Mouse (Mus musculus) olfactory bulb, adult 2 months (tissue): Measurements from ENCODE around the gene Specc1l. TPM values are rescaled to one million over a fixed set of nuclear protein-coding genes. Genes with fewer than 3 reads are reported as not detected.

Source experiments
- H3K27ac ChIP-seq: fragments of 200-500 bp; 2 replicates; pipeline ENCODE4 v1.5.1; 2012; ENCODE audit warnings: low read depth, low read length; ENCODE audit not compliant: insufficient read depth
- H3K4me1 ChIP-seq: fragments of 200-500 bp; 2 replicates; pipeline ENCODE4 v1.6.1; 2012; ENCODE audit warnings: low read length; ENCODE audit not compliant: control insufficient read depth, insufficient read depth
- H3K4me3 ChIP-seq: fragments of 200-500 bp; 2 replicates; pipeline ENCODE4 v1.5.1; 2012; ENCODE audit warnings: mild to moderate bottlenecking, low read depth, low read length, moderate library complexity; ENCODE audit not compliant: insufficient read depth
- CTCF ChIP-seq: fragments of 200-500 bp; IDR thresholded peaks from 2 replicates; pipeline ENCODE4 v1.5.1; 2012; ENCODE audit warnings: low read depth, mild to moderate bottlenecking, low read length, moderate library complexity; ENCODE audit not compliant: insufficient read depth
- POLR2A ChIP-seq: fragments of 200-500 bp; IDR thresholded peaks from 2 replicates; pipeline ENCODE4 v1.6.1; 2012; ENCODE audit warnings: mild to moderate bottlenecking, low read depth, low read length, moderate library complexity; ENCODE audit not compliant: insufficient read depth
- WGBS: fragments of 180-500 bp; shearing (Covaris S2); methylation state at CpG from one replicate; pipeline ENCODE4 v1.1.7; 2018; 5-methylcytosine and 5-hydroxymethylcytosine counted together
- polyA plus RNA-seq: library from polyadenylated mRNA; stranded (reverse); fragments of >200 nt; gene quantifications from 2 replicates; pipeline ENCODE4 v1.2.4, GENCODE M21; 2012; ENCODE audit warnings: low replicate concordance; ENCODE audit not compliant: missing spikeins, insufficient read depth, insufficient read length

Gene Specc1l
- polyA plus RNA-seq: not detected in 2 replicates

DNA sequence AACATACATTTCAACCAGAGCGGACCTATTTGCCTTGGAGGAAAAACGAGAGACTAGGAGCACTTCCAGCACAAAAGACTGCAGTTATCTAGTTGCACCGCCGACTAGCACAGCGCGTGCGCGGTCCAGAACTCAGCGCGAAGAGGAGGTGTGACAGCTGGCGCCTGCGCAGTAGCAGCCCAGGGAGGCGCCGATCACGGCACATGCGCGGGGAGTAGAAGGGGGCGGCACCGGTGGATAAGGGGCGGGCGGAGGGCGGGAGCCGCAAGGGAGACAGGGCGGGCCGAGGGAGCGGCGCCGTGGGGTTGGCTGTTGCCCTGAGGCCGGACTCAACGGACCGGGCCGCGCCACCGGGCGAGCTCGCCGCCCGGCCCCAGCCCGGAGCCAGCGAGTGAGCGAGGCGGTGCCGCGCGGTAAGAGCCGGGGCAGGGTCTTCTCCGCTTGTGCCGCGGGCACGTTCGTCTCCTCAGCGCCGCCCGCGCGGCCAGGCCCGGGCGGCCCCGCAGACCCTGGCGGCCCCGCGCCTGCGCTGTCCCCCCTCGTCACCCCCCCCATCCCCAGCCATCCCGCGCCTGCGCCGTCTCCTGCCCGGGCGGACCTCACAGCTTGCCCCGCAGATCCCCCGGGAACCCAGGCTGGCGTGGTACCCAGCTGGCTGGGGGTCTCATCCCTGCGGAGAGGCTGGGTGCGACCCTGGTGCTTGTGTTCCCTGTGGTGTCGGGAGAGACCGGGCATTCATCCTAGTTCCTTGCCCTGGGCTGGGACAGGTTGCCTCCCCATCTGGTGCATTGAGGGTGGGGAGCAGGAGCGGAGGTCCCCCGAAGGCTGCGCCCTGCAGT, at the start of gene Specc1l:
Gene Specc1l, plus strand, starts transcription at position 267 of the 839 bp plus-strand sequence.
- Histone ChIP-seq H3K4me1 (no peaks in the 10 kb centered on the region), H3K27ac (peak within 1 kb of the TSS; percentile 99), H3K4me3 (peak within 1 kb of the TSS; percentile 95)
- TF ChIP-seq CTCF (no peak), POLR2A (peak; percentile 98)
- under 1% methylated on average over 78 of the region's 80 CpGs for WGBS

DNA sequence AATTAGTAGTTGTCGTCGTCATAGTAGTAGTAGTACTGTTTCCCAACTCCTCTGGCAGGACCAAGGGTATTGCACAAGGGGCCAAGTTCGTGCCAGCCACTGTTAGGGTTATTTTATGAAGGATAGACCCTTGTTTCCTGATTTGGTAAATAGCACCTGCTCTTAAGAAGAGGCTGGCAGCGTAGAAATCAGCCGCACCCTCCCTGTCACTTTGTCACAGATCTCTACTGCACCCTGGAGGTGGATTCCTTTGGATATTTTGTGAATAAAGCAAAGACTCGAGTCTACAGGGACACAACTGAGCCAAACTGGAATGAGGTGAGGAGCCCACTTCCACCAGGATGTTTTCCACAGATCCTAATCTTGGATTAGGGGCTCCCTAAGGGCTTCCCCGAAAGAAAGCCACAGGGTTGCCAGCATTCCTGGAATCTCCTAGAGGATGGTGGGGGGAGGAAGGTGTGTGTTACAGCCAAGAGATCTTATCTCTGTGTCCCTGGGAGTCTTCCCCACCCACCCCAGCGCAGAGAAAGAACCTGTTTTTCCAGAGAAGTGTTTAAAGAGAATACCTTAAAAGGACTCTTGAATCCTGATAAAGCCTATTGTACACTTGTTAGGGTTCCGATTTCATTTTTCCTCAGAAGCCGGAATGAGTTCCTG, 45.9 kb upstream of the Specc1l start:
- peaks cover 9% of the 10 kb centered on the region for H3K4me1 ChIP-seq
- WGBS: 72% methylated on average over 10 of the region's 10 CpGs
- TF ChIP-seq POLR2A: no peak
- no peak for TF ChIP-seq CTCF
- no peak overlapping the region for H3K27ac ChIP-seq
- no peak overlapping the region for H3K4me3 ChIP-seq

DNA sequence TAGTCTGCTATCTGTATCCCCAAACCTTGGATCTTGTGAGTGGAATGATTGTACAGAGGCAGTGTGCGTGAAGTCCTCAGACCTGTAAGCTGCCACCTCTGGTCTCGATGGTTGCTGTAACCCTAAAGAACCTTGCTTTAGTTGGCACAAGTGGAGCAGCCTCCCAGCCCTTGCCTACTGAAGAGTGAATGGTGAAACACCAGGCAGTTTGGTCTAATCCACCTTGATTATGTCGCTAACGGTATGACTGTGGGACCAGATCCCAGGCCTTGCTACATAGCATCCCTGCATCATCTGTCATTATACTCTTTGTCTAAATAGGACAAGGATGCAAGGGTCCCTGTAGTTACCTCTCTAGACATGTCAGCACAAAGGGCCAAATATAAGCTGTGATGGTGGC, 45.3 kb upstream of the Specc1l start:
- WGBS: 87% methylated on average over 4 of the region's 4 CpGs
- H3K27ac ChIP-seq: no peak overlapping the region
- peaks cover 9% of the 10 kb centered on the region for H3K4me1 ChIP-seq
- no peak overlapping the region for H3K4me3 ChIP-seq
- TF ChIP-seq CTCF (no peak), POLR2A (no peak)

DNA sequence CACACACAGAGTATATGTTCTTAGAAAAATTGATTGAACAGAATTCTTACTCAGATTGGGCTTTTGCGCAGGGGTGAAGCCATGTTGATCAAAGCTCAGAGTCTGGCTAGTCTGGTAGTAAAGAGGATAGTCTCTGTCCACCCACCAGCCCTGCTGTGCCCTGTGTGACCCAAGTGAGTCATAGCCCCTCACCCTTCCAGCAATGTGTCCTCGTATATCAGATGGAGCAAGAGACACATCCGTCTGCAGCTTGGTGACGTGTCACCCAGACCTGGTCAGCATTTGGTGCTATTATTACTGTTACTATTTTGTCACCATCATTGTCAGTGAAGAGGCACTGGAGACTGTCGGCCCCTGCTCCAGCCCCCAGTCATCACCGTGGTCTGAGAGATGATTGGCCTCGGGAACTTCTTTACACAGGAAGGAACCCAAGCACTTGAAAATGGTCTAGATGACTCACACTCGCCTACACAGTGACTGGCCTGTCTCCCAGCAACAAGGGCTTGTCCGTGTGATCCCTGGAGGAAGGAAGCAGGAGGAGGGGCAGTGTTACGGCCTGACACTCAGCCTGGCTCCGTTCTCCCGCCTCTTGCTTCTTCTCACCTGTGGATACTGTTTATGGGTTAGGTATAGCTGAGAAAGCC, 41.5 kb upstream of the Specc1l start:
- no peak for TF ChIP-seq CTCF
- no peak overlapping the region for H3K4me3 ChIP-seq
- H3K27ac ChIP-seq: peak overlapping the region; percentile 36; the same call in 1 of the 2 replicates
- 32% methylated on average over 12 of the region's 12 CpGs for WGBS
- peaks cover 16% of the 10 kb centered on the region for H3K4me1 ChIP-seq

DNA sequence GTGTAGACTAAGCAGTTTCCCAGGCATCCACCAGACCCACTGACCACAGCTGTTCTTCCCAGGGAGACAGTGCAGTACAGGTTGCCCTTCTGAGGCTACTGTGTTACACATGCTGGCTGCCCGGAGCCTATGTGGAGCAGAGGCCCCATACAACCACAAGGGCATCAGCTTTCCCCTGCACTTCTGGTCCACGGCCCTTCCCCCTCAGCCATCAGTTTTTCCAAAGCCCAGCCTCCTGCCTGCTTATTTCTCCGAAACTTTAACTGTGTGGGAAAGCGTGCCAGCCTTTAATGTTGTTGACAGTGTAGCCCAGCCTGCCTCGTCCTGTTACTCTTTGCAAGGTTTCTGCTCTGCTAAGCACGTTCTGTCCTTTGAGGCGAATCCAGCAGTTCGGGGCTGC, 38.8 kb upstream of the Specc1l start:
- Histone ChIP-seq H3K4me3 (no peak overlapping the region), H3K4me1 (peaks cover 16% of the 10 kb centered on the region), H3K27ac (no peak overlapping the region)
- 48% methylated on average over 8 of the region's 8 CpGs for WGBS
- TF ChIP-seq POLR2A: no peak
- no peak for TF ChIP-seq CTCF

DNA sequence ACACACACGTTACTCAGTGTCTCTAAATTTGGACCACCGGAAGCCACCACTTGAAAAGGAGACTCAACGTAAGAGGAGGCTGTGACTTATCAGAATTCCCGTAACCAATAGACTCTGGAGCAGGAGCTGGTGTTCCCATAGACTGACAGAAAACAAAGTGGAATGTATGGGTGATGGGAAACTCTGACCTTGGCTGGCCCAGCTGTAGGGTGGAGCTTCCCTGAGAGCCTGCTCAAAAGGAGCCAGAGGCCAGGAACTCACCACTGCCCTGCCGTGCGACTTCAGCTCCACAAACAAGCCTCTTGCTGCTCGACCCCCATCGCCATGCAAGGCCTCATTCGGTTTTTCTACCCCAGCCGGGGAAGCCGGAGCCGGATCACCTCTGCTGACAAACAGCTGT, 38.2 kb upstream of the Specc1l start:
- H3K27ac ChIP-seq: no peak overlapping the region
- no peak overlapping the region for H3K4me3 ChIP-seq
- peaks cover 16% of the 10 kb centered on the region for H3K4me1 ChIP-seq
- WGBS: 88% methylated on average over 12 of the region's 12 CpGs
- TF ChIP-seq POLR2A (no peak), CTCF (no peak)

DNA sequence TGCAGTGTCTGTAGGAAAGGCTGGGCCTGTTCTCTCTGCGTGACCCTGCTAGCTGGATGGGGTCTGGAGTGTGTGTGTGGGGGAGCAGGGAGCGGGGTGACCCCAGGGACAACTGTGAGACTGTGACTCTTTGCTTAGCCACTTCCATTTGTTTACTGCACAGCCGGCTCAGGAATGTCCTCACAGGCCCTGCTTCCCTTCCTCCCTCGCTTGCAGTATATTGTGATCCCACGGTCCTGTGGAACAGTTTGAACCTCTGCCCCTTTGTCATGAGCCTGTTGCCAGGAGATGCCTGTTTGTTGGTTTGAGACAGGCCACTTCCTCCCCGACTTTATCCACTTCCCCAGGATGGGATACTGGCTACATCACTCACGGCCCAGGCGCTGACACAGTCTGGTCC, 35.4 kb upstream of the Specc1l start:
- 89% methylated on average over 8 of the region's 8 CpGs for WGBS
- no peak for TF ChIP-seq CTCF
- TF ChIP-seq POLR2A: no peak
- no peak overlapping the region for H3K27ac ChIP-seq
- H3K4me1 ChIP-seq: peaks cover 6% of the 10 kb centered on the region; the same call in 1 of the 2 replicates
- no peak overlapping the region for H3K4me3 ChIP-seq

DNA sequence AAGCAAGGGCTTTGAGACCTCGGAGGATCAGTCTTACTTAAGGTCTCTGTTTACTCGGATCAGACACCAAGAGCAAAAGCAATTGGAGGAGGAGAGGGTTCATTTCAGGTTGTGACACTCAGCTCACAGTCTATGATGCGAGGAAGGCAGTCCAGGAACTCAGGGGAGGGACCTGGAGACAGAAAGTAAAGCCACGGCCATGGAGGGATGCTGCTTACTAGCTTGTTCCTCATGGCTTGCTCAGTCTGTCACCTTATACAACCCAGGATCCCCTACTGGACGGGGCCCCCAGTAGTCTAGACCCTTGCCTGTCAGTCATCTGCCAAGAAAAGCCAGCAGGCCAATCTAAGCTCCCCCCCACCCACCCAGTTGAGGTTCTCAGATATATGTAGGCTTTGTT, 33.0 kb upstream of the Specc1l start:
- Histone ChIP-seq H3K27ac (no peak overlapping the region), H3K4me3 (no peak overlapping the region), H3K4me1 (peaks cover 2% of the 10 kb centered on the region; the same call in 1 of the 2 replicates)
- WGBS: 94% methylated on average over 5 of the region's 5 CpGs
- TF ChIP-seq CTCF: no peak
- no peak for TF ChIP-seq POLR2A

DNA sequence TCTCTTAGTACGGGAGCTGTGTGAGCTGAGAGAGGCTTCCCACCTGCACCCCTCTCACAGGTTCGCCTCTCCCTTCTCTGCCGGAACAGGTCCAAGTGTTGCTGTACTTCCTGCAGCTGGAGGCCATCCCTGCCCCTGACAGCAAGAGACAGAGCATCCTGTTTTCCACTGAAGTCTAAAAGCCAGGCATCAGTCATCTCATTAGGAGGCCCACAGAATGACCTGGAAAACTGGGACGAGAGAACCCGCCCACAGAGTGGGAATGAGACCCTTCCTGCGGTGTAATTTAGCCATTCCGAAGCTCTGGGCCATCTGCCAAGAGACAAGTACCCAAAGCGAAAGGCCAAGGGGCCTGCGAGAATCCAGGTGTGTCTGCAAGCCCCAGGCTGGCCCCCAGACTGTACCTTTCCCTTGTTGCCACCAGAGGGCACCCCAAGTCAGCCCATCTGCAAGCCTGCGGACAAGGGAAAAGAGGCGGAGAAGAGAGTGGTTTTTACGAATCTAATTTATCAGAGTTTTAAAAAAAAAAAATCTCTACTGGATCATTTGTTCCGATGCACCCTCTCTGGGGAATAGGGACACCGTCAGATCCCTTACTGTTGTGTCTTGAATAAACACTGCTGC, 29.6 kb upstream of the Specc1l start:
- TF ChIP-seq POLR2A (no peak), CTCF (peak; percentile 90)
- H3K4me3 ChIP-seq: no peak overlapping the region
- H3K4me1 ChIP-seq: no peaks in the 10 kb centered on the region; the same call in 1 of the 2 replicates
- no peak overlapping the region for H3K27ac ChIP-seq
- WGBS: 23% methylated on average over 14 of the region's 14 CpGs
